Mouse (Mus musculus): Measurements from ENCODE around the gene Trdn. TPM values are rescaled to one million over a fixed set of nuclear protein-coding genes. Genes with fewer than 3 reads are reported as not detected.

The Trdn gene
- polyA plus RNA-seq (2021; fragmentation: Nextera tagmentation), result 0.47 and 0.54 TPM in 2 replicates
- long read RNA-seq, experiment 1, result 0 reads
- long read RNA-seq, experiment 2, result 0 reads

DNA sequence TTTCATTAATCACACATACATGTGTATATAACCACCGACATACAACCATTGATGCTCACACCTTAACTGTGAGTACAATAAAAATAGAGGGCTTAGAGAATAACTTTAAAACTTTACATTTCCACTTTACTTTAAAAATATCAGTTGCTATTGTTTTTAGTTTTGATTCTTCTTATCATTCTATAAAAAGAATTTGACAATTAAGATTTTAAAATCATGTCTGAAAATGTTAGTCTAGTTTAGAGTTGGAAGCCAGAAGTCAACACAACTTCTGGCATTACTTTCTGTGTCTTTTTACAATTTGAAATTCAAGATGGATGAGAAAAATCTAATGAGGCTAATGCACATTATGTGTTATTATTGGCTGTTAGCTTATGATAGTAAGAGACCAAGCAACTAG lies at the start of gene Trdn:
TSS of gene Trdn (plus strand) at position 301 of the 400 bp plus-strand sequence.

Other genes with a start within 250 kb of the Trdn start
- gene Nkain2, start 190.1 kb upstream of the Trdn start, polyA plus RNA-seq (2021; fragmentation: Nextera tagmentation), result 40.7 and 75.9 TPM in 2 replicates